Mouse (Mus musculus): Measurements from ENCODE around the gene Stra6. TPM values are rescaled to one million over a fixed set of nuclear protein-coding genes. Genes with fewer than 3 reads are reported as not detected.

Gene Stra6
- total RNA-seq, 2 experiments from 2014 or later = 6.3 to 10.8 TPM

- peak; percentile 37 to 49 for DNase-seq (ENCODE audit: low spot score in 2 of 2)
These were observed 137.7 kb downstream of the Stra6 start for GRCm38 (mm10) chr9:58201091-58201842.

DNA sequence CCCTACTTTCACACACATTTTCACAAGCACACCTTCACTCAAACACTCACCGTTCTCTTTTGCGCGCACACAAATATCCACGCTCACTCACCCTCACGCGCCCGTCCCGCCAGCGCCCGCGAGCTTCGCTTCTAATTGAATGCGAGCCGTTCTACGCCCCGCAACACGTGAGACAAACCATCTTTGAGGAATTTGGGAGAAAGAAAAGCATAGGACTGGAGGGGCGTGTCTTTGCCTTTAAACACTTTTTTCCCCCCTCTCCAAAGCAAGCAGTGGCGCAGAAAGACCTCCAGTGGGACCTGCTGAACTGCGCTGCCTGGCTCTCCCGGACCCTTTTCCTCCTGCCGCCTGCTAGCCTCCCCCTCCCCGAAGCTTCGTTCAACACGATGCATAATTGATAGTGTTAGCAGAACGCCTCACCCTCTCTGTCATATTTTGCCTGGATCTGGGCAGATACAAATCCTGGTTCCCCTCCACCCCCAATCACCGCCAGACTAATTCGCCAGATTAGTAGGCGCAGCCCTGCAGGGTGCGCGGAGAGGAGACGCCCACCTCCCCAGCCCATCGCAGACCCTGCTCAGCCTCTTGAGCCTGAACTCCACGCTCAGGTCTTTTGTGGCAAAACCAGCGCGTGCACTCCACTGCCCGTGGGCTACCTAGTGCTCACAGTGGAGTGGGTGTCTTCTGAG is 138.4 kb downstream of the Stra6 start:
- peak; percentile 47 to 69 for DNase-seq (ENCODE audit: low spot score in 2 of 2)

- peak; percentile 29 to 41 for DNase-seq (ENCODE audit: low spot score in 2 of 2)
These were observed 139.3 kb downstream of the Stra6 start for GRCm38 (mm10) chr9:58202676-58203453.

Other genes with a start within 250 kb of the Stra6 start
- 1 to 10 TPM; 7.0 to 8.9 TPM for gene Arid3b, start 227.0 kb upstream of the Stra6 start, total RNA-seq (2021)
- 10 to 100 TPM; 97.5 to 98.6 TPM for gene Ubl7, start 152.8 kb upstream of the Stra6 start, total RNA-seq (2021)
- 100 to 1,000 TPM in 1 of 2 experiments, 10 to 100 TPM in 1; 95.4 to 102 TPM for gene Sema7a, start 123.7 kb upstream of the Stra6 start, total RNA-seq (2021)
- 1 to 10 TPM; 1.1 to 2.4 TPM for gene Cyp11a1, start 57.4 kb upstream of the Stra6 start, total RNA-seq (2021)
- 1 to 10 TPM in 1 of 2 experiments, under 1 TPM in 1; 0.64 to 1.7 TPM for gene Ccdc33, start 55.0 kb downstream of the Stra6 start, total RNA-seq (2021)
- gene Islr, start 140.5 kb downstream of the Stra6 start, total RNA-seq (2021) = 10 to 100 TPM; 10.8 to 15.5 TPM
- 100 to 1,000 TPM; 193 to 208 TPM for gene Islr2, start 140.5 kb downstream of the Stra6 start, total RNA-seq (2021)
- gene Pml, start 186.0 kb downstream of the Stra6 start, total RNA-seq (2021) = 1 to 10 TPM; 8.5 to 9.8 TPM
- gene Stoml1, start 189.4 kb downstream of the Stra6 start, total RNA-seq (2021) = 10 to 100 TPM; 78.5 to 79.8 TPM
- 1 to 10 TPM; 3.6 to 6.2 TPM for gene Loxl1, start 249.4 kb downstream of the Stra6 start, total RNA-seq (2021)